Mouse (Mus musculus) CH12.LX (cell line): ENCODE measurements at regions not wholly inside any gene's neighbourhood (a gene's known extent, or its start where the extent isn't known, plus 50 kb on each side); places are given as distances from the start of the nearest gene placed in this dataset.

Source experiments
- BHLHE40 ChIP-seq: IDR thresholded peaks from 2 replicates; pipeline ENCODE4 v1.6.1; 2011; ENCODE audit warnings: mild to moderate bottlenecking, low read depth, low read length, improper control_type of control experiment
- CTCF ChIP-seq, 2 experiments: IDR thresholded peaks in 1 of 2; conservative IDR thresholded peaks in 1 of 2; 2 replicates each; pipeline ENCODE4 v1.5.1; 2011 to 2012; ENCODE audit warnings: low read depth in 2 of 2, low read length in 2 of 2, improper control_type of control experiment in 1 of 2, inconsistent platforms in 1 of 2, mild to moderate bottlenecking in 1 of 2, moderate library complexity in 1 of 2
- MXI1 ChIP-seq: IDR thresholded peaks from 2 replicates; pipeline ENCODE4 v1.6.1; 2011; ENCODE audit warnings: mild to moderate bottlenecking, low read depth, low read length, improper control_type of control experiment
- NRF1 ChIP-seq: IDR thresholded peaks from 2 replicates; pipeline ENCODE4 v1.6.1; 2014; ENCODE audit warnings: low read depth, mild to moderate bottlenecking, inconsistent platforms, low read length, improper control_type of control experiment, moderate library complexity
- POLR2A ChIP-seq: IDR thresholded peaks from 2 replicates; pipeline ENCODE4 v1.6.1; 2011; ENCODE audit warnings: low read depth, mild to moderate bottlenecking, improper control_type of control experiment, low read length
- USF1 ChIP-seq: IDR thresholded peaks from 2 replicates; pipeline ENCODE4 v1.6.1; 2014; ENCODE audit warnings: low read depth, mild to moderate bottlenecking, inconsistent platforms, low read length, improper control_type of control experiment

DNA sequence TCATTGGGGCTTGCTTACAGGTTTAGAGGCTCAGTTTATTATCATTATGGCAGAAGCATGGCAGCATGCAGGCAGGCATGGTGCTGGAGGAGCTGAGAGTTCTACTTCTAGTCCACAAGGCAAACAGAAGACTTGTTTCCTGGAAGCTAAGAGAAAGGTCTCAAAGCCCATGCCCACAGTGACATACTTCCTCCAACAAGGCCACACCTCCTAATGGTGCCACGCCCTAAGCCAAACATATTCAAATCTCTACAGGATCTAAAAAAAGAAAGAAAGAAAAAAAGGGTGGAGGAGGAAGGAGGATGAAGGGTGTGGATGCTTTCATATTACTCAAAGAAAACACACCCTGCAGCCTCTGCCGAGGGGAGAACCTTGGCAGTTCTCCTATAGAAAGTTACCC is 146.3 kb upstream of the Nabp1 start:
- no peak for TF ChIP-seq CTCF (conservative IDR thresholded peaks at IDR 0.05 in 1 of 2, IDR thresholded peaks at IDR 0.05 in 1 of 2; ENCODE audit: low read depth in 2 of 2, low read length in 2 of 2)
- TF ChIP-seq MXI1, result no peak
- TF ChIP-seq BHLHE40, result no peak
- peak; percentile 50 for TF ChIP-seq POLR2A
- TF ChIP-seq NRF1, result no peak
- no peak for TF ChIP-seq USF1
